Mouse (Mus musculus): ENCODE results near the gene Cd248. TPM values are rescaled to one million over a fixed set of nuclear protein-coding genes. Genes with fewer than 3 reads are reported as not detected.
A peak's percentile ranks its signal among the peaks of the same experiment; 100 is the strongest.

The Cd248 gene
- total and polyA plus RNA-seq, 2 experiments from 2014 or later: 7.8 to 24.4 TPM

GRCm38 (mm10) chr19:5040862-5041523 is 26.9 kb upstream of the Cd248 start, which contains the start of gene Brms1:
Gene Brms1, plus strand, starts transcription at chr19:5041354.
- Histone ChIP-seq H3K27me3 (ENCODE audit: control insufficient read depth, insufficient read depth, low read length) (no peaks in the 10 kb centered on the region), H3K4me1 (ENCODE audit: control insufficient read depth, insufficient read depth) (peaks cover 22% of the 10 kb centered on the region), H3K9me3 (replicated peaks; ENCODE audit: control insufficient read depth, low read length) (no peaks in the 10 kb centered on the region), H3K36me3 (replicated peaks; ENCODE audit: control insufficient read depth, insufficient read depth, low read length) (peaks cover 6% of the 10 kb centered on the region), H3K27ac (ENCODE audit: low read depth) (peak within 1 kb of the TSS; percentile 61), H3K4me2 (ENCODE audit: low read depth, low read length) (peak within 1 kb of the TSS; percentile 95), H3K9ac (replicated peaks; ENCODE audit: low read depth, low read length) (peak within 1 kb of the TSS; percentile 80), H3K4me3 (ENCODE audit: low read depth, low read length) (peak within 1 kb of the TSS; percentile 63)
- ATAC-seq (ENCODE audit: insufficient read depth, low read depth): peak; percentile 86
- DNase-seq (ENCODE audit: low spot score): peak; percentile 93
- TF ChIP-seq EP300 (IDR thresholded peaks at IDR 0.05; ENCODE audit: low read depth): no peak
- no peak for TF ChIP-seq CTCF (IDR thresholded peaks at IDR 0.05; ENCODE audit: low read depth)
- 3% methylated on average over 40 of the region's 40 CpGs for WGBS

GRCm38 (mm10) chr19:5041588-5041987 is 26.3 kb upstream of the Cd248 start:
- Histone ChIP-seq H3K9ac (replicated peaks; ENCODE audit: low read depth, low read length) (peak overlapping the region; percentile 80), H3K27ac (ENCODE audit: low read depth) (peak overlapping the region; percentile 61), H3K4me2 (ENCODE audit: low read depth, low read length) (peak overlapping the region; percentile 95), H3K27me3 (ENCODE audit: control insufficient read depth, insufficient read depth, low read length) (no peaks in the 10 kb centered on the region), H3K36me3 (replicated peaks; ENCODE audit: control insufficient read depth, insufficient read depth, low read length) (peaks cover 12% of the 10 kb centered on the region), H3K4me1 (ENCODE audit: control insufficient read depth, insufficient read depth) (peaks cover 22% of the 10 kb centered on the region), H3K4me3 (ENCODE audit: low read depth, low read length) (peak overlapping the region; percentile 63), H3K9me3 (replicated peaks; ENCODE audit: control insufficient read depth, low read length) (no peaks in the 10 kb centered on the region)
- DNase-seq (ENCODE audit: low spot score) (no peak), ATAC-seq (ENCODE audit: insufficient read depth, low read depth) (no peak)
- no peak for TF ChIP-seq CTCF (IDR thresholded peaks at IDR 0.05; ENCODE audit: low read depth)
- TF ChIP-seq EP300 (IDR thresholded peaks at IDR 0.05; ENCODE audit: low read depth): no peak
- 1% methylated on average over 16 of the region's 16 CpGs for WGBS

- WGBS: 56% methylated on average over 4 of the region's 4 CpGs
- no peak overlapping the region for H3K27ac ChIP-seq (ENCODE audit: low read depth)
- TF ChIP-seq EP300 (IDR thresholded peaks at IDR 0.05; ENCODE audit: low read depth): no peak
- no peak for TF ChIP-seq CTCF (IDR thresholded peaks at IDR 0.05; ENCODE audit: low read depth)
- ATAC-seq (ENCODE audit: insufficient read depth, low read depth): no peak
- H3K4me3 ChIP-seq (ENCODE audit: low read depth, low read length): no peak overlapping the region
- H3K4me1 ChIP-seq (ENCODE audit: control insufficient read depth, insufficient read depth): peaks cover 6% of the 10 kb centered on the region
- DNase-seq (ENCODE audit: low spot score): no peak
- H3K9ac ChIP-seq (replicated peaks; ENCODE audit: low read depth, low read length): no peak overlapping the region
- H3K36me3 ChIP-seq (replicated peaks; ENCODE audit: control insufficient read depth, insufficient read depth, low read length): peaks cover 44% of the 10 kb centered on the region
- H3K4me2 ChIP-seq (ENCODE audit: low read depth, low read length): no peak overlapping the region
- no peaks in the 10 kb centered on the region for H3K9me3 ChIP-seq (replicated peaks; ENCODE audit: control insufficient read depth, low read length)
- H3K27me3 ChIP-seq (ENCODE audit: control insufficient read depth, insufficient read depth, low read length): no peaks in the 10 kb centered on the region
Observed at GRCm38 (mm10) chr19:5045531-5045930, 22.3 kb upstream of the Cd248 start.

GRCm38 (mm10) chr19:5048138-5049056 is 19.5 kb upstream of the Cd248 start:
- Histone ChIP-seq H3K27me3 (ENCODE audit: control insufficient read depth, insufficient read depth, low read length) (peaks cover 12% of the 10 kb centered on the region; the same call in 1 of the 2 replicates), H3K4me1 (ENCODE audit: control insufficient read depth, insufficient read depth) (peaks cover 10% of the 10 kb centered on the region), H3K4me2 (ENCODE audit: low read depth, low read length) (no peak overlapping the region), H3K9ac (replicated peaks; ENCODE audit: low read depth, low read length) (no peak overlapping the region), H3K4me3 (ENCODE audit: low read depth, low read length) (no peak overlapping the region), H3K9me3 (replicated peaks; ENCODE audit: control insufficient read depth, low read length) (no peaks in the 10 kb centered on the region), H3K27ac (ENCODE audit: low read depth) (no peak overlapping the region), H3K36me3 (replicated peaks; ENCODE audit: control insufficient read depth, insufficient read depth, low read length) (peaks cover 44% of the 10 kb centered on the region)
- ATAC-seq (ENCODE audit: insufficient read depth, low read depth): no peak
- no peak for TF ChIP-seq EP300 (IDR thresholded peaks at IDR 0.05; ENCODE audit: low read depth)
- TF ChIP-seq CTCF (IDR thresholded peaks at IDR 0.05; ENCODE audit: low read depth): no peak
- DNase-seq (ENCODE audit: low spot score): no peak
- WGBS: 78% methylated on average over 14 of the region's 14 CpGs

DNA sequence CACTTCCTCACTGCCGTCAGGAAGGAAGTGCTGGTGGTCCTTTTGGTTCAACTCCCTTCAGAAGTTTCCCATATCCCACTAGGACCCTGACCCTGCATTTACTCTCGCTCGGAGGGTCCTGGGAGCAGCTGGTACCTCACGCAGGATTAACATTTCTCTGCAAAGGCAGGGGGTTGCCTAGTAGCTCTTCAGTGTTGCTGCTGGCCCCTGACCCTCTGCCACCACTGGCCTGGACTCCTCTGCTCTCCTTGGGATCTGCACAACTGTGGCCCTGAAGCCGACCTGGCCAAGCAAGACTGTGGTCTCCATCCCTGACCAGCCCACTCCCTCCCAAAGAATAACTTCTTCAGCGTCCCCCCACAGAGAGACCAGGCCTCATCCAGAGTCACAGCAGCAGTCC is 18.6 kb upstream of the Cd248 start:
- Histone ChIP-seq H3K4me2 (ENCODE audit: low read depth, low read length) (no peak overlapping the region), H3K27ac (ENCODE audit: low read depth) (no peak overlapping the region), H3K9me3 (replicated peaks; ENCODE audit: control insufficient read depth, low read length) (no peaks in the 10 kb centered on the region), H3K9ac (replicated peaks; ENCODE audit: low read depth, low read length) (no peak overlapping the region), H3K27me3 (ENCODE audit: control insufficient read depth, insufficient read depth, low read length) (peaks cover 14% of the 10 kb centered on the region; the same call in 1 of the 2 replicates), H3K4me1 (ENCODE audit: control insufficient read depth, insufficient read depth) (peaks cover 10% of the 10 kb centered on the region), H3K4me3 (ENCODE audit: low read depth, low read length) (no peak overlapping the region), H3K36me3 (replicated peaks; ENCODE audit: control insufficient read depth, insufficient read depth, low read length) (peaks cover 44% of the 10 kb centered on the region)
- ATAC-seq (ENCODE audit: insufficient read depth, low read depth) (no peak), DNase-seq (ENCODE audit: low spot score) (no peak)
- 93% methylated on average over 6 of the region's 6 CpGs for WGBS
- TF ChIP-seq EP300 (IDR thresholded peaks at IDR 0.05; ENCODE audit: low read depth): no peak
- TF ChIP-seq CTCF (IDR thresholded peaks at IDR 0.05; ENCODE audit: low read depth): no peak
